Mouse (Mus musculus) E14TG2a.4 (cell line): Measurements from ENCODE around the gene Gm14403.
"Not testable (repeated sequence)": the region's sequence is repeated elsewhere in the genome, so short reads cannot be mapped to it uniquely, and the experiment has no call there.

Experiments
- CTCF ChIP-seq: conservative IDR thresholded peaks from 2 replicates; pipeline ENCODE4 v1.5.1; 2014; ENCODE audit warnings: low read length
- POU5F1 ChIP-seq: IDR thresholded peaks from 2 replicates; pipeline ENCODE4 v1.6.1; 2014; ENCODE audit warnings: low read length, borderline replicate concordance

DNA sequence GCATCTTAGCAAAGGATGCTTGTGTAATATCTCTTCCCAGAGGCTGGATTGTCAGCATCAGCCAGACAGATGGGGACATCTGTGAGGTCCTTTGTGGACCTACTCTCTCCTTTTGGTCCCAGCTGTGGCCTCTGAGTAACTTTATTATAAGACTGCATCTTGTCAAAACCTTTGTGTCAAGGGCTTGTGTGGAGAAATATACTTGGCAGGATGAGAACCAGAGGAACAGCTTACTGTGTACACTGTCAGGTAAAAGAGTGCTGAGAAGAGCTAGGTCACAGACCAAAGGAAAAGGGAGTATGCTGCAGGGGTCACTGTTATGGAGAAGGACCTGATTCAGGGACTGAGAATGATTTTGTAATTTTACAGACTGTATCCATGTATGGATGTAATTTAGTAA is 29.8 kb upstream of the Gm14403 start:
- TF ChIP-seq CTCF, POU5F1: not testable (repeated sequence)
